Mouse (Mus musculus): ENCODE measurements around the gene Hspa2.
A peak's percentile ranks its signal among the peaks of the same experiment; 100 is the strongest.

The Hspa2 gene

GRCm38 (mm10) chr12:76377726-76378125, 26.2 kb upstream of the Hspa2 start:
- DNase-seq (ENCODE audit: low read depth) = no peak

DNA sequence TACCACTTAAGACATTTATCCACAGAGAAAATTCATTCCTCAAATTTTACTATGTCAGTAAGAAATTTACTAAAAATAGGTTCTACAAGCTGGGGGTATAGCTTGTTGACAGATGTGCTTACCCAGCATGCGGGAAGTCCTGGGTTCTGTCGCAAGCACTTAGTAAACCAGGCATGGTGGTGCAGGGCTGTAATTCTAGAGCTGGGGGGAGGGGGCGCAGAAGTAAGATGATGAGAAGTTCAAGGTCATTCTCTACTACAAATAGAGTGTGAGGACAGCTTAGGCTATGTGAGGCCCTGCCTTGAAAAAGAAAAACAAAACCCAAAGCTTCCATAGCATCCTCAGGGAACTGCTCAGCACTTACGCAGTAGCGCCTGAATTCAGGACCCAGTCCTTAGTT, 25.4 kb upstream of the Hspa2 start:
- no peak for DNase-seq (ENCODE audit: low read depth)

DNA sequence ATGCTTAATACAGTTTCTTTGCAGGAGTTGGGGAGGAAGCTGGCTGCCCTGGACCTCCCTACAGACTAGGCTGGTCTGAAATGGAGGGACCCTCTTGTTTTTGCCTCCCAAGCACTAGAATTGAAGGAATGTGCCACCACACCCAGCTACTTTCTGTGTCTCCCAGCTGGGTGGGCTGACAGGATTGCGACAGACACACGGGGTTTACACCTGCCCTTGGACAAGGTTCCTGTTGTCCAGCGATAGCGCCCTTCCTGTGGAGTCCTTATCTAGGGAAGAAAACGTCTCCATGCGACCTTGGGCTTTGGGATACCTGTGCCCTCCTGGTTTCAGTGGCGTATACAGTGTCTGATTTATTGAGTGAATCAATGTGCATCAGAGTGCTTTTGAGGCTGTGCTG, 23.8 kb upstream of the Hspa2 start:
- DNase-seq (ENCODE audit: low read depth) = no peak

GRCm38 (mm10) chr12:76385342-76385741, 18.6 kb upstream of the Hspa2 start:
- no peak for DNase-seq (ENCODE audit: low read depth)

- no peak for DNase-seq (ENCODE audit: low read depth)
Observed at GRCm38 (mm10) chr12:76388794-76389193, 15.2 kb upstream of the Hspa2 start.

DNA sequence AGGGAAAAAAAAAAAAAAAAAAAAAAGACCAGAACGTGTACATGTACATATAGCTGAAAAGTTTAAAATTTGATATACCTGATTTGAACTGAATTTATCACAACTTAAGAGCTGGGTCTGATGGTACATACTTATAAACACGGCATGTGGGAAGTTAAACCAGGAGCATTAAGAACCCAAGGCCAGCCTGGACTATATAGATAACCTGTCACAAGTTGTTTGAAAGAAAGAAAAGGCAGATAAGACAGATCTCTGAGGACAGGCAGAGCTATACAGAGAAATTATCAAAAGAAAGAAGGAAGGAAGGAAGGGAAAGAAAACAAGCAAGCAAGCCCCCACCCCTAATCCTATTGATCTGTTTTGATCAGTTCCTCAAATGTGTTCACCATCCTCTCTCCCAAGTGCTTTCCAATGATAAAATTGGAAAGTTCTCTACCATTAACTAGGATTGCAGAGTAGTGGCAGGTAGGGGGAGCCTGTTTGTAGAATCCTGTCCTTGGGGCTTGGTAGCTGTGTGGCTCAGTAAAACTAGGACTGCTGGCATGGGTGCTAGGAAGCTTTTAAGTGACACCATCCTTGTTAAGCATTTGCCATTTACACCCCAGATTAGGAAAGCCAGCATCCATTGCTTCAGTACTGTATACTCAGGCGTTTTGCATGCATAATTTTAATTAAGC, 12.2 kb upstream of the Hspa2 start:
- no peak for DNase-seq (ENCODE audit: low read depth)

GRCm38 (mm10) chr12:76392979-76393378, 11.0 kb upstream of the Hspa2 start:
- DNase-seq (ENCODE audit: low read depth) = no peak

- DNase-seq (ENCODE audit: low read depth) = no peak
Observed at GRCm38 (mm10) chr12:76397281-76397680, 6.7 kb upstream of the Hspa2 start.

DNA sequence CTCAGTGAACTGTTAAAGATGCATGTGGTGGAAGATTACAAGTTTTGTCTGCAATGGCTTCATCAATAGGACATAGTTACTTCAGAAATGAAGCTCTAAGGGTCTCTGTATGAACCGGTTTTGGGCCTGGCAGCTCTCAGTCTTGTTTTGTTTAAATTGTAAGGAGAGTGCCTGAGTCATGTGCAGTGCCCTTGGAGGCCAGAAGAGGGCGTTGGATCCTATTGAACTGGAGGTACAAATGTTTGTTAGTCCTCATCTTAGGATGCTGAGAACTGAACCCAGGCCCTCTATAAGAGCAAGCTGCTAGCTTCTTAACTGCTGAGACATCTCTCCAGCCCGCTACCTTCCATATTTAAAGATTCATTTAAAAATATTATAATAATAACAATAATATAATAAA, 2.3 kb upstream of the Hspa2 start:
- peak; percentile 50 for DNase-seq (ENCODE audit: low read depth)

- DNase-seq (ENCODE audit: low read depth) = no peak
Observed at GRCm38 (mm10) chr12:76402991-76403885, 738 bp upstream of the Hspa2 start.

DNA sequence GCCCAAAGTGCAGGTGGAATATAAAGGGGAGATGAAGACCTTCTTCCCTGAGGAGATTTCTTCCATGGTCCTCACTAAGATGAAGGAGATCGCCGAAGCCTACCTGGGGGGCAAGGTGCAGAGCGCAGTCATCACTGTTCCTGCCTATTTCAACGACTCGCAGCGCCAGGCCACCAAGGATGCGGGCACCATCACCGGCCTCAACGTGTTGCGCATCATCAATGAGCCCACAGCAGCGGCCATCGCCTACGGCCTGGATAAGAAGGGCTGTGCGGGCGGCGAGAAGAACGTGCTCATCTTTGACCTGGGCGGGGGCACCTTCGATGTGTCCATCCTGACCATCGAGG, 833 bp downstream of the Hspa2 start:
- no peak for DNase-seq (ENCODE audit: low read depth)

- DNase-seq (ENCODE audit: low read depth) = peak; percentile 60
Observed at GRCm38 (mm10) chr12:76405183-76405970, 1.4 kb downstream of the Hspa2 start.

- DNase-seq (ENCODE audit: low read depth) = no peak
Observed at GRCm38 (mm10) chr12:76405971-76406370, 2.0 kb downstream of the Hspa2 start.

DNA sequence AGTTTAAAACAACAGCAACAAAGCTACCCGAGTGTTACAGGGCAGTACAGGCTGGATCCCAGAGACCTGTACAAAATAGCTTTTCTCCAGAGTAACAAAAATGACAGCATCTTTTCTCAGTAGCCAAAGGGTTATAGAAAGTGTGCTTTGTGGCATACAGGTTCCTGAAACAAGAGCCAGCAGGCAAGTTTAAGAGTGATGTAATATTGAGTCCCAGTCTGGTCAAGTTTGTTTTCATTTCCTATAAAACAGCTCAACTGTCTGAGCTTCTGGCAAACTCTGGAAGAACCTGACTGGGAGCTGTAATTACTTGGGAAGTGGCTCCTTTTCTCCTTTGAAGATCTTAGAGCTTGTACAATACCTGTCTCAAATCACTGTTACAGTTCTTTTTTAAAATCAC, 3.2 kb downstream of the Hspa2 start:
- no peak for DNase-seq (ENCODE audit: low read depth)

- DNase-seq (ENCODE audit: low read depth) = no peak
Observed at GRCm38 (mm10) chr12:76409166-76409565, 5.2 kb downstream of the Hspa2 start.

- no peak for DNase-seq (ENCODE audit: low read depth)
Observed at GRCm38 (mm10) chr12:76415383-76416010, 11.5 kb downstream of the Hspa2 start.

GRCm38 (mm10) chr12:76417433-76417854, 13.5 kb downstream of the Hspa2 start, which contains the start of gene Ppp1r36:
TSS of gene Ppp1r36 (plus strand) at chr12:76417538.
- no peak for DNase-seq (ENCODE audit: low read depth)

- DNase-seq (ENCODE audit: low read depth) = no peak
Observed at GRCm38 (mm10) chr12:76418346-76418745, 14.4 kb downstream of the Hspa2 start.

GRCm38 (mm10) chr12:76425256-76425655, 21.3 kb downstream of the Hspa2 start:
- DNase-seq (ENCODE audit: low read depth) = no peak

- DNase-seq (ENCODE audit: low read depth) = no peak
Observed at GRCm38 (mm10) chr12:76427546-76427945, 23.6 kb downstream of the Hspa2 start.

DNA sequence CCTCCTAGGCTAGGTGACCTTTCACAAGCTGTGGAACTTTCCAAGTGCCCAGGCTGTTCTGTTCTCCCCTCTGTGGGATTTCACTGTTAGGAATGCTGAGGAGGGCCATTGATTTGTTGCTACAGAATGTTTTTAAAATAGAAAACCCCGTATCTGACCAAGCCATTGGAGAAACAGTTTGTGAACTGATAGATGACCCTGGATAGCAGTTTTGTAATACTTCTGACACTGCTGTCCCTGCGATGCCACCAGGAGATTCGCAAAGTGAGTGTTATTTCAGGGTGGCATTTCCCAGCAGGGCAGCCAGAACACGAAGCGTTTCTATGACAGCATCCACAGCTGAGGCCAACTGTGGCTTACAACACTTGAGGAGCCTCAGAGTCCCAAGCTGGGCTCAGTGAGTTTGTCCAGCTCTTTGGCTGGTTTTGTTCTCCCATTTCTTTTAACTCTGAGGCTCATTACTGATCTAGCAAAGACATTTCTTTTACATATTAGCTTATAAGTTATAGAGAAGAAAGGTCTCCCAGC, 27.0 kb downstream of the Hspa2 start:
- DNase-seq (ENCODE audit: low read depth) = no peak

DNA sequence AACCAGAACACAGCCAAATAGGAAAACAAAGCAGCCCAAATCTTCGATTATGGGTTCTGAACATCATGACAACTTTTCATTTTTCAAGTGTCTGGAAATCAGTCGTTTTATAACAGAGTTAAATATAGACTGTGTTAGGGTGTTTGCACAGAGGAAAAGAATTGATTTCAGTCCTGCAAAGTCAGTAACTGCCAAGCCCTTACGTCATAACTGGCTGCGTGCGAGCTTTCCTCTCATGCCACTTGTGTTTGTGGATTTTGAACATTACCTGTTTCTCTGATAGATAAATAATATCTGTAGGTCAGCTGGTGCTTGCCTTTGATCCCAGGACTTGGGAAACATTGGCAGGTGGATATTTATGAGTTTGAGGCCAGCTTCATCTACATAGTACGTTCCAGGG, 27.5 kb downstream of the Hspa2 start:
- DNase-seq (ENCODE audit: low read depth) = no peak

All from naive thymus-derived CD4-positive, alpha-beta T cell, adult 2 months (primary cell).